Comparison of ENCODE assay signal across 8 mouse cellular contexts in genomic region chr17:45885461-45886336, GRCm38 (mm10).
DNase-seq lines count a peak whose midpoint lies in the region; ATAC-seq and TF ChIP-seq lines count a peak whose summit lies in the region.

No protein-coding gene starts in this region.

- peaks cover 20% of the 10 kb centered on the region for H3K4me1 ChIP-seq in heart, embryonic 16.5 days (ENCODE audit: control insufficient read depth, insufficient read depth, low read length)
- H3K4me1 ChIP-seq in lung, postnatal 0 days (ENCODE audit: insufficient read depth, low read depth, low read length), result peaks cover 18% of the 10 kb centered on the region

- peak; percentile 26; the same call in 1 of the 2 replicates for ATAC-seq in heart, embryonic 16.5 days (replicated peaks; ENCODE audit: extremely low read depth, insufficient read depth, low FRiP score)
- ATAC-seq in lung, postnatal 0 days, result peak; percentile 63
- ATAC-seq in megakaryocyte-erythroid progenitor cell, adult 5-6 weeks (replicated peaks; ENCODE audit: low FRiP score, low TSS enrichment, poor library complexity, severe bottlenecking), result no peak
- ATAC-seq in cerebellum, adult (ENCODE audit: insufficient number of reproducible peaks, low FRiP score, low TSS enrichment), result no peak

- no peaks in the 10 kb centered on the region for H3K9me3 ChIP-seq in heart, embryonic 16.5 days (replicated peaks; ENCODE audit: control insufficient read depth, low read length)
- no peaks in the 10 kb centered on the region for H3K9me3 ChIP-seq in lung, postnatal 0 days (ENCODE audit: low read length)

- no peak for TF ChIP-seq EP300 in lung, postnatal 0 days (IDR thresholded peaks at IDR 0.05)

- no peaks in the 10 kb centered on the region for H3K36me3 ChIP-seq in heart, embryonic 16.5 days (ENCODE audit: control insufficient read depth, insufficient read depth)
- no peaks in the 10 kb centered on the region for H3K36me3 ChIP-seq in lung, postnatal 0 days (ENCODE audit: insufficient read depth, low read length)

- peak overlapping the region; percentile 36 for H3K4me3 ChIP-seq in gastrocnemius, adult 2 months
- H3K4me3 ChIP-seq in heart, embryonic 16.5 days (ENCODE audit: low read length), result no peak overlapping the region
- no peak overlapping the region for H3K4me3 ChIP-seq in lung, postnatal 0 days (ENCODE audit: low read depth, low read length)

- TF ChIP-seq CTCF in gastrocnemius, adult 2 months (IDR thresholded peaks at IDR 0.05), result no peak
- no peak for TF ChIP-seq CTCF in lung, postnatal 0 days (IDR thresholded peaks at IDR 0.05)

- H3K4me2 ChIP-seq in heart, embryonic 16.5 days (ENCODE audit: low read depth, low read length), result peak overlapping the region; percentile 8
- no peak overlapping the region for H3K4me2 ChIP-seq in lung, postnatal 0 days (replicated peaks; ENCODE audit: low read depth, low read length)

- peak overlapping the region; percentile 60 for H3K27ac ChIP-seq in gastrocnemius, adult 2 months
- no peak overlapping the region for H3K27ac ChIP-seq in heart, embryonic 16.5 days (ENCODE audit: low read length)
- H3K27ac ChIP-seq in lung, postnatal 0 days (ENCODE audit: low read length), result no peak overlapping the region

- intact Hi-C loops in gastrocnemius, adult 2 months (cut with DNase I), result no loop called here
- intact Hi-C loops in gastrocnemius, postnatal 14 days (cut with DNase I; ENCODE audit: low total_unique reads), result no loop called here

- peaks cover 13% of the 10 kb centered on the region for H3K27me3 ChIP-seq in heart, embryonic 16.5 days (ENCODE audit: control insufficient read depth, insufficient read depth, low read length)
- H3K27me3 ChIP-seq in lung, postnatal 0 days (replicated peaks; ENCODE audit: insufficient read depth, low read length), result no peaks in the 10 kb centered on the region

- peak; percentile 58 for DNase-seq in gastrocnemius, adult 2 months
- no peak for DNase-seq in gastrocnemius, postnatal 14 days
- DNase-seq in kidney, postnatal 4 days, result peak; percentile 55 to 75
- peak; percentile 60 for DNase-seq in lung, postnatal 0 days (ENCODE audit: low spot score)
- DNase-seq in layer of hippocampus, postnatal 25 days (ENCODE audit: extremely low spot score in 1 of 2, low spot score in 1 of 2), result no peak

- WGBS in heart, embryonic 16.5 days, result 51% methylated on average over 24 of the region's 24 CpGs
- 28% methylated on average over 24 of the region's 24 CpGs for WGBS in lung, postnatal 0 days

- no peak overlapping the region for H3K9ac ChIP-seq in heart, embryonic 16.5 days (ENCODE audit: low read length)
- no peak overlapping the region for H3K9ac ChIP-seq in lung, postnatal 0 days (replicated peaks; ENCODE audit: low read depth)

Comparison
In these comparisons a context has a peak if more than half of its experiments do, and no peak if none do; other contexts are left out.
1. DNase-seq: peak in gastrocnemius, adult 2 months (single experiment), kidney, postnatal 4 days (2 of 2) and lung, postnatal 0 days (single experiment); none in gastrocnemius, postnatal 14 days (single experiment) and layer of hippocampus, postnatal 25 days (0 of 2).
2. ATAC-seq: peak in heart, embryonic 16.5 days (single experiment) and lung, postnatal 0 days (single experiment); none in megakaryocyte-erythroid progenitor cell, adult 5-6 weeks (single experiment) and cerebellum, adult (single experiment).